Mouse (Mus musculus): ENCODE measurements around the gene Thsd1.
"Not testable (repeated sequence)": the region's sequence is repeated elsewhere in the genome, so short reads cannot be mapped to it uniquely, and the experiment has no call there.

Thsd1 gene

GRCm38 (mm10) chr8:22264787-22265186 is 37.7 kb downstream of the Thsd1 start:
- no peak for DNase-seq (ENCODE audit: low spot score)

GRCm38 (mm10) chr8:22265194-22265593 is 38.1 kb downstream of the Thsd1 start:
- no peak for DNase-seq (ENCODE audit: low spot score)

- no peak for DNase-seq (ENCODE audit: low spot score)
These were observed 39.7 kb downstream of the Thsd1 start for GRCm38 (mm10) chr8:22266809-22267208.

- no peak for DNase-seq (ENCODE audit: low spot score)
These were observed 46.0 kb downstream of the Thsd1 start for GRCm38 (mm10) chr8:22273142-22273541.

GRCm38 (mm10) chr8:22274641-22275040 is 47.5 kb downstream of the Thsd1 start:
- DNase-seq (ENCODE audit: low spot score): no peak

- no peak for DNase-seq (ENCODE audit: low spot score)
These were observed 55.9 kb downstream of the Thsd1 start, which contains the start of gene Tpte for GRCm38 (mm10) chr8:22282999-22283491. Gene Tpte, plus strand, starts transcription at chr8:22283441.

GRCm38 (mm10) chr8:22302326-22302725 is 75.2 kb downstream of the Thsd1 start:
- no peak for DNase-seq (ENCODE audit: low spot score)

- DNase-seq (ENCODE audit: low spot score): no peak
These were observed 75.8 kb downstream of the Thsd1 start for GRCm38 (mm10) chr8:22302896-22303306.

- not testable (repeated sequence) for DNase-seq (ENCODE audit: low spot score)
These were observed 76.9 kb downstream of the Thsd1 start for GRCm38 (mm10) chr8:22304045-22304444.

- DNase-seq (ENCODE audit: low spot score): peak; percentile 62
These were observed 79.9 kb downstream of the Thsd1 start for GRCm38 (mm10) chr8:22306999-22307398.
